In the genomic region with DNA sequence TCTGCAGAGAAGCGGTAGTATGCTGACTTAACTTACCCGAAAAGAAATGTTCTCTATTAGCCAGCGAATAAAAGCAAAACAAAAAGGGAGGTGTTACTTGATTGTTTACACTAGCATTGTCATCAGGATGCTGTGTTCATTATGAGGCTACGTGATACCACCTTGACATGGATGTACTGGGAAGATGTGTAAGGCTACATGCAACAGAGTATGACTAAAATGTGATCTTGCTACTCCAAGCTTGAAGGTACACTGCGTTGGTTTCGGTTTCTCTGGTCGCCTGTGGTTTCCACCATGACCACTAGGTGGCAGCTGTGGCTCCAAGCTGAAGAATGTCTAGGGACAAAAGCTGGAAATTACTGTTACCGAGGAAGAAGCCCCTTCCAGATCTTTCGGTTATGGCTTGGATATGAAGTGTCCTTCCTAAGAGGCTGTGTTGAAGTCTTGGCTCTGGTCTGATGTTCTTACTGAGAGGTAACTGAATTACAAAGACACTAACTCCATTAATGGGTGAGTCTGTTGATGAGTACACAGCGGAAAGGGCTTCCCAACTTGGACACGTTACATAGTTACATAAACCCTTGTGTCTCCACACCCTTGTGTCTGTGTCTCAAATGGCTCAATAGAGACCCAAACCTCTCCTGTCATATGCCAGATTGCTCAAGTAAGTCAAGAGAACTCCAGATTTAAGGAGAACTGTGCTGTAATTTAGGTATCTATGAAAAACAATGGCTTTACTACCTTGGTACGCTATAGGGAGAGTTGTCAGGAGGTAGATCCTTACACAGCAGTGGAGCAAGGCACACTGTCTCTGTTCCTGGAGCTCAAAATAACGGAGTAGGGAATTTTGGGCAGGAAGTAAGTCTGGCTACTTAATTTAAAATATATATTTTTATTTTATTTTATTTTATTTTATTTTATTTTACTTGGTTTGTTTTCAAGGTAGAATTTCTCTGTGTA, we compare ENCODE assay signal across 8 mouse cellular contexts.
DNase-seq lines count a peak whose midpoint lies in the region; ATAC-seq and TF ChIP-seq lines count a peak whose summit lies in the region.
"Not testable (repeated sequence)": the region's sequence is repeated elsewhere in the genome, so short reads cannot be mapped to it uniquely, and the experiment has no call there.

No protein-coding gene starts in this region.

- DNase-seq in kidney, adult 9 months: peak; percentile 54
- not testable (repeated sequence) for DNase-seq in limb, embryonic 14.5 days (ENCODE audit: low spot score)
- DNase-seq in midbrain, embryonic 11.5 days (ENCODE audit: low spot score, missing footprints): peak; percentile 90
- peak; percentile 24 for DNase-seq in skeletal muscle tissue, adult 2 months (ENCODE audit: low read depth, low spot score)

- peaks cover 11% of the 10 kb centered on the region; the same call in 1 of the 2 replicates for H3K9me3 ChIP-seq in E14TG2a.4 (ENCODE audit: low read length)
- not testable (repeated sequence) for H3K9me3 ChIP-seq in heart, embryonic 14.5 days (ENCODE audit: control insufficient read depth, low read length); limb, embryonic 14.5 days (ENCODE audit: control insufficient read depth, low read length); midbrain, embryonic 11.5 days (ENCODE audit: control insufficient read depth, low read length)

- not testable (repeated sequence) for H3K27ac ChIP-seq in heart, embryonic 14.5 days (replicated peaks in 1 of 2; ENCODE audit: control insufficient read depth in 1 of 2, insufficient read depth in 1 of 2, low read depth in 2 of 2, low read length in 2 of 2); limb, embryonic 14.5 days (replicated peaks; ENCODE audit: low read depth, low read length); midbrain, embryonic 11.5 days (ENCODE audit: low read depth, low read length)

- ATAC-seq in cerebellum, adult (ENCODE audit: insufficient number of reproducible peaks, low FRiP score, low TSS enrichment): peak; percentile 93
- ATAC-seq in erythroid progenitor cell, adult 5-6 weeks (replicated peaks; ENCODE audit: low FRiP score, poor library complexity, severe bottlenecking): peak; percentile 98
- ATAC-seq in heart, embryonic 14.5 days (ENCODE audit: insufficient number of reproducible peaks, insufficient read depth, low FRiP score, low read depth): not testable (repeated sequence)
- ATAC-seq in limb, embryonic 14.5 days (ENCODE audit: low FRiP score, low read depth): peak; percentile 75
- peak; percentile 71 for ATAC-seq in midbrain, embryonic 11.5 days (ENCODE audit: low FRiP score)

- not testable (repeated sequence) for H3K36me3 ChIP-seq in E14TG2a.4 (ENCODE audit: insufficient read depth, low read length); heart, embryonic 14.5 days (ENCODE audit: control insufficient read depth, insufficient read depth, low read length); limb, embryonic 14.5 days (ENCODE audit: control insufficient read depth, insufficient read depth, low read length); midbrain, embryonic 11.5 days (ENCODE audit: control insufficient read depth, insufficient read depth, low read length)

- peak overlapping the region; percentile 51 for H3K4me2 ChIP-seq in heart, embryonic 14.5 days (ENCODE audit: low read length)
- H3K4me2 ChIP-seq in limb, embryonic 14.5 days (replicated peaks; ENCODE audit: low read depth, low read length, severe bottlenecking); midbrain, embryonic 11.5 days: not testable (repeated sequence)

- H3K9ac ChIP-seq in heart, embryonic 14.5 days (ENCODE audit: low read length); limb, embryonic 14.5 days (ENCODE audit: low read depth, low read length, severe bottlenecking); midbrain, embryonic 11.5 days (ENCODE audit: low read length): not testable (repeated sequence)

- not testable (repeated sequence) for H3K27me3 ChIP-seq in E14TG2a.4 (ENCODE audit: insufficient read depth, low read length); heart, embryonic 14.5 days (ENCODE audit: control insufficient read depth, insufficient read depth, low read length); limb, embryonic 14.5 days (ENCODE audit: control insufficient read depth, insufficient read depth, low read length); midbrain, embryonic 11.5 days (ENCODE audit: control insufficient read depth, insufficient read depth, low read length)

- H3K4me1 ChIP-seq in E14TG2a.4 (replicated peaks; ENCODE audit: low read depth, low read length); heart, embryonic 14.5 days (ENCODE audit: control insufficient read depth in 2 of 2, insufficient read depth in 2 of 2, low read length in 2 of 2); limb, embryonic 14.5 days (ENCODE audit: control insufficient read depth, insufficient read depth, low read length); midbrain, embryonic 11.5 days (ENCODE audit: control insufficient read depth, insufficient read depth, low read length): not testable (repeated sequence)

- TF ChIP-seq CTCF in E14TG2a.4 (conservative IDR thresholded peaks at IDR 0.05; ENCODE audit: low read length): peak; percentile 14

- WGBS in heart, embryonic 14.5 days: 58% methylated on average over 11 of the region's 13 CpGs
- 61% methylated on average over 11 of the region's 13 CpGs for WGBS in limb, embryonic 14.5 days
- WGBS in midbrain, embryonic 11.5 days: 65% methylated on average over 11 of the region's 13 CpGs

- not testable (repeated sequence) for H3K4me3 ChIP-seq in E14TG2a.4 (replicated peaks; ENCODE audit: low read length); heart, embryonic 14.5 days (ENCODE audit: control insufficient read depth in 1 of 2, insufficient read depth in 1 of 2, low read depth in 1 of 2, low read length in 2 of 2); limb, embryonic 14.5 days (replicated peaks; ENCODE audit: low read length); midbrain, embryonic 11.5 days (ENCODE audit: low read depth, low read length)

- not testable (repeated sequence) for TF ChIP-seq POLR2A in limb, embryonic 14.5 days (IDR thresholded peaks at IDR 0.05; ENCODE audit: borderline replicate concordance, extremely low read depth, insufficient read depth, insufficient read length)
